Mouse (Mus musculus) forebrain, embryonic 14.5 days (tissue): ENCODE data around the gene Dapp1. TPM values are rescaled to one million over a fixed set of nuclear protein-coding genes. Genes with fewer than 3 reads are reported as not detected.
A peak's percentile ranks its signal among the peaks of the same experiment; 100 is the strongest.
"Not testable (repeated sequence)": the region's sequence is repeated elsewhere in the genome, so short reads cannot be mapped to it uniquely, and the experiment has no call there.

Experiments
- ATAC-seq: fragments of 200-750 bp; cut with Nextera tagmentation; 2 replicates; pipeline ENCODE4 v1.8.0; 2017; ENCODE audit warnings: mild to moderate bottlenecking, moderate library complexity
- DNase-seq: peaks from one replicate; pipeline ENCODE4 v3.0.0-alpha.2; 2015; ENCODE audit warnings: low spot score
- H3K27ac ChIP-seq: fragments of 300-500 bp; sonication (generic); 2 replicates; pipeline ENCODE4 v1.5.1; 2014; ENCODE audit warnings: low read depth, mild to moderate bottlenecking, control low read depth, low read length, moderate library complexity
- H3K27me3 ChIP-seq: fragments of 300-500 bp; sonication (generic); replicated peaks from 2 replicates; pipeline ENCODE4 v1.6.1; 2014; ENCODE audit warnings: low read length, control low read depth, mixed read lengths; ENCODE audit not compliant: control insufficient read depth, insufficient read depth
- H3K36me3 ChIP-seq: fragments of 300-500 bp; sonication (generic); 2 replicates; pipeline ENCODE4 v1.6.1; 2014; ENCODE audit warnings: low read length, control low read depth; ENCODE audit not compliant: control insufficient read depth, insufficient read depth
- H3K4me1 ChIP-seq: fragments of 300-500 bp; sonication (generic); 2 replicates; pipeline ENCODE4 v1.6.1; 2014; ENCODE audit warnings: antibody characterized with exemption, low read length, control low read depth; ENCODE audit not compliant: control insufficient read depth, insufficient read depth
- H3K4me2 ChIP-seq: fragments of 300-500 bp; sonication (generic); 2 replicates; pipeline ENCODE4 v1.6.1; 2014; ENCODE audit warnings: mild to moderate bottlenecking, control low read depth, low read length
- H3K4me3 ChIP-seq: fragments of 300-500 bp; sonication (generic); 2 replicates; pipeline ENCODE4 v1.5.1; 2014; ENCODE audit warnings: low read depth, low read length, control low read depth
- H3K9ac ChIP-seq: fragments of 300-500 bp; sonication (generic); 2 replicates; pipeline ENCODE4 v1.6.1; 2014; ENCODE audit warnings: mild to moderate bottlenecking, low read length, control low read depth, moderate library complexity
- H3K9me3 ChIP-seq: fragments of 300-500 bp; sonication (generic); replicated peaks from 2 replicates; pipeline ENCODE4 v1.6.1; 2016; ENCODE audit warnings: low read length, control low read depth, mixed read lengths; ENCODE audit not compliant: control insufficient read depth
- WGBS: fragments of 180-500 bp; shearing (Covaris S2); extraction: QIAGEN DNeasy Blood & Tissue Kit; methylation state at CpG from one replicate; pipeline ENCODE4 v1.1.7; 2014; 5-methylcytosine and 5-hydroxymethylcytosine counted together
- polyA plus RNA-seq: library from polyadenylated mRNA; unstranded; fragments of >200 nt; fragmentation: Nextera tagmentation; extraction: Ambion mirVana; gene quantifications from 2 replicates; pipeline ENCODE4 v1.2.1, GENCODE M21; 2014

The Dapp1 gene
- polyA plus RNA-seq, 1 experiment from 2014 or later: 2.4 TPM

DNA sequence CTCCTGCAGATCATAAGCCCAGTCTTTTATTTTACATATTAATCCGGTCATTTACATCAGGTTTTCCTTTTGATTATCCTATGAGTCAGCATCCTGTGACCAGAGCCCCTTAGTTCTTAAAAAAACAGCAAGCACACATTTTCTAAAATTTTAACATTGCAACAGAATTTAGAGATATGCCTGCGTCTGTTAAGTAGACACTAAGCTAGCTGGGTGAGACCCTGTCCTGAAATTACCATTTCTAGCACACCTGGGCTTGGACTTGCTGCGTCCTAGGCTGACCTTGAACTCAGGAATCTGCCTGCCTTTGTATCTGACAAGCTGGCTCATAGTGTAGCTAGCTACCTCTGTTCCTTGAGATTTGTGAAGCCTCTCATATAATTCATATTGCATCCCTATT is 51.4 kb downstream of the Dapp1 start:
- H3K4me2 ChIP-seq: no peak overlapping the region
- 95% methylated on average over 3 of the region's 3 CpGs for WGBS
- DNase-seq: no peak
- no peaks in the 10 kb centered on the region for H3K9me3 ChIP-seq
- ATAC-seq: no peak
- peaks cover 47% of the 10 kb centered on the region for H3K36me3 ChIP-seq
- H3K9ac ChIP-seq: no peak overlapping the region
- H3K27ac ChIP-seq: no peak overlapping the region
- H3K4me3 ChIP-seq: no peak overlapping the region
- no peaks in the 10 kb centered on the region for H3K4me1 ChIP-seq
- H3K27me3 ChIP-seq: no peaks in the 10 kb centered on the region

DNA sequence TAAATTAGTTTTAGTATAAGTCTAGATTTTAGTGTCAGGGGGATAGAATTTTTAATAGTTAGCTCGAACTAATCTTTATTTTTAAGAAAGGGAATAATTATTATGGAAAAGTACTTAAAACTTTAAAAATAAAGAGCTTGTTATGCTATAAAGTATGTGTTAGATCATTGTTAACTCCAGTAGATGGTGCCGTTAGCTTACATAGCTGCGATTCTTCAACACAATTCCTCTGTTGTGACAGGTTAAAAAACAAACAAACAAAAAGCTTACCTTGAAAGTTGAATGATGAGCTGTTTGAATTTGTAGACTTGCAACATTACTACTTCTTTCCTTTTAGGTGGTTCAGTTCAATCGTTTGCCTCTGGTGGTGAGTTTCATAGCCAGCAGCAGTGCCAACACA is 54.3 kb downstream of the Dapp1 start:
- H3K36me3 ChIP-seq: peaks cover 65% of the 10 kb centered on the region
- H3K4me3 ChIP-seq: no peak overlapping the region
- ATAC-seq (no peak), DNase-seq (no peak)
- H3K27ac ChIP-seq: no peak overlapping the region
- H3K4me2 ChIP-seq: no peak overlapping the region
- H3K9ac ChIP-seq: no peak overlapping the region
- H3K4me1 ChIP-seq: no peaks in the 10 kb centered on the region
- WGBS: 92% methylated on average over 4 of the region's 4 CpGs
- H3K9me3 ChIP-seq: no peaks in the 10 kb centered on the region
- H3K27me3 ChIP-seq: no peaks in the 10 kb centered on the region

DNA sequence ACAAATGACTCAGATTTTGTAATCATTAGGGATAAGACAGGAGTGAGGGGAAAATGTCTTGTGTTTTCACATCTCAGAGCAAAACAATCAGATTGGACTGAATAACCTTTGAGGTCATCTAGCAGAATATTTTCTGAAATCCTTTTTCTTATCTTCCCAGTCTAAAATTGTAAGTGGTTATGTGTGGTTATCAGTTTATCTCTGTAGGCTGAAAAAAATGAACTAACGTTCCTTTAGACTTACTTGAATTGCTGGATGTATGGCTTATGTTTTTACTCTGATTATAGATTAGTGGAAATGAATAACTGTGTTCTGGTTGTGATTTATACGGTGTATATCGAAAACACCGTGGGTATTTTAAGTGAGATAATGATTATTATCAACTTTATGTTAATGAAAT is 60.8 kb downstream of the Dapp1 start:
- H3K9ac ChIP-seq: no peak overlapping the region
- peaks cover 16% of the 10 kb centered on the region for H3K4me1 ChIP-seq
- no peak for ATAC-seq
- 95% methylated on average over 4 of the region's 4 CpGs for WGBS
- no peak overlapping the region for H3K4me3 ChIP-seq
- no peak overlapping the region for H3K27ac ChIP-seq
- no peak overlapping the region for H3K4me2 ChIP-seq
- H3K27me3 ChIP-seq: no peaks in the 10 kb centered on the region
- peaks cover 34% of the 10 kb centered on the region for H3K36me3 ChIP-seq
- DNase-seq: no peak
- H3K9me3 ChIP-seq: no peaks in the 10 kb centered on the region

DNA sequence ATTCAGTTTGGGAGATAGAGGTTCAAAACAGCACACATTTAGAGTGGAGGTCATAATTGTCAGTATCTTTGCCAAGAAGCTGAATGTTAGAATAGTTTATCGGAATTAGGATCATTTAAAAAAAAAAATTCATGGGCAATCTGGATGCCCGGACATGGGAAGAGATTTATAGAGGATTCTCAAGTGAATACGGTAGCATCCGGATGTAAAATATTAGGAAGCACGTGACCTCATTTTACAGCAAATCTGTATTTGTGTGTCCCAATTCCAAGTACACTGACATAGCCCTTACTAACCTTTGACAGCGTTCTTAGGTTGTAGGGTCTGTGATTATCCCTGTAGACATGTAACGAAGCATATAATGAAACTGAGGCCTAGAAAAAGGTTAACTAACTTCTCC is 61.9 kb downstream of the Dapp1 start:
- Histone ChIP-seq H3K27ac (no peak overlapping the region), H3K27me3 (no peaks in the 10 kb centered on the region), H3K9me3 (no peaks in the 10 kb centered on the region), H3K4me2 (peak overlapping the region; percentile 83), H3K36me3 (peaks cover 26% of the 10 kb centered on the region), H3K9ac (peak overlapping the region; percentile 83), H3K4me3 (peak overlapping the region; percentile 87), H3K4me1 (peaks cover 16% of the 10 kb centered on the region)
- ATAC-seq: no peak
- DNase-seq: no peak
- WGBS: 94% methylated on average over 7 of the region's 7 CpGs

DNA sequence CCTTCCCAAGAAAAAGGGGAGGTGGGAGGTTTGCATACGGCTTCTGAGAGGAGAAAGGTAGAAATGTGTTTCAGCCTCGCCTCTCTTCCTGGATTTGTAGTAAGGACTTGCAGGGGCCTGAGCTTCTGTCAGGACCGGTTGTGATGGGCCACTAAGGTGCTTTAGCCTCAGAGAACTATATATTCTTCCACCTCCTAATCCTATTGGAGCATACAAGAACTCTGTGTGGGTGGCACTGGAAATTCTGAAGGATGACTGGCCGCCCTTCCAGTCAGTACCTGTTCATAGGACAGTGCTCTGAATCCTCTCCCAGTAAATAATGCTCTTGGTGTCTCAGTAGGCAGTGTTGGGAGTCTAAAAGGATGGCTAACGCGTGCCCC is 62.4 kb downstream of the Dapp1 start:
- DNase-seq (no peak), ATAC-seq (peak; percentile 22)
- 0 out of 2 replicates have a peak overlapping the region, but pooled peaks have one; percentile 85 for H3K27ac ChIP-seq
- no peaks in the 10 kb centered on the region for H3K9me3 ChIP-seq
- H3K36me3 ChIP-seq: peaks cover 25% of the 10 kb centered on the region
- H3K27me3 ChIP-seq: no peaks in the 10 kb centered on the region
- H3K4me1 ChIP-seq: peaks cover 16% of the 10 kb centered on the region
- peak overlapping the region; percentile 83 for H3K4me2 ChIP-seq
- H3K4me3 ChIP-seq: peak overlapping the region; percentile 87
- peak overlapping the region; percentile 83 for H3K9ac ChIP-seq
- WGBS: 13% methylated on average over 6 of the region's 6 CpGs

DNA sequence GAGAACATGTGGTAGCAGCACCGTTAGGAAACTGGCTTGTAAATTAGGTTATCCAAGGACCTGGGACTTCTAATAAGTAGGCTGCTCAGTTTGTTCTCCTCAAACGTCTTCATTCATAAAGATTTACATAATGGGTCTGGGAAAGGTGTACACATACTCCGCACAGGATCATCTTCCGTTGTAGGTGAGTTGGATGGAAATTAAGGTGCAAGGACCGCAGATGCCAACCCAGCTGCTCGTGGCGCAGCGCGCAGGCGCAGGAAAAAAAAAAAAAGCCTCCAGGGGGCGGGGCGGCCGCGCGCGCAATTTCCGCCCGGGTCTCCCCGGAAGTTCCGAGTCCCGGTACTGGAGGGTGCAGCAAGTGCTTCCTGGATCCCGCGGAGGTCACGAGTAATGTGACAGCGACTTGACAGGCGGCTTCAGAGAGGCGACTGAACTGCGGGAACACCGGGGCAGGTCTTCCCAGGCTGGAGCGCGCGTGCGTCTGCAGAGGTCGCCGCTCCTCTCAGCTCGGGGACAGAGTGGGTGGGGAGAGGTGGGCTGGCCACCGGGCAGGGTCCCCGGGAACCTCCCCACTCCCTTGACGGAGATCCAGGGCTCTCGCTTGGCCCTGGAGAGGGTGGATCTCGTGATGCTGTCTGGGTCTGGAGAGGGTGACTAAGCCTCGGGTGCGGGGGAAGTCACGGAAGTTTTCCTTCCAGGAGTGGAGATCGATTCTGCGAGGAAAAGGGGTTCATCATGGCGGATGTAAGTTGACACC is 63.0 kb downstream of the Dapp1 start, which contains the start of gene Lamtor3:
Gene Lamtor3 (plus strand): TSS at position 335 of the 760 bp plus-strand sequence.
- peaks cover 19% of the 10 kb centered on the region for H3K36me3 ChIP-seq
- DNase-seq: peak; percentile 88
- WGBS: under 1% methylated on average over 39 of the region's 47 CpGs

DNA sequence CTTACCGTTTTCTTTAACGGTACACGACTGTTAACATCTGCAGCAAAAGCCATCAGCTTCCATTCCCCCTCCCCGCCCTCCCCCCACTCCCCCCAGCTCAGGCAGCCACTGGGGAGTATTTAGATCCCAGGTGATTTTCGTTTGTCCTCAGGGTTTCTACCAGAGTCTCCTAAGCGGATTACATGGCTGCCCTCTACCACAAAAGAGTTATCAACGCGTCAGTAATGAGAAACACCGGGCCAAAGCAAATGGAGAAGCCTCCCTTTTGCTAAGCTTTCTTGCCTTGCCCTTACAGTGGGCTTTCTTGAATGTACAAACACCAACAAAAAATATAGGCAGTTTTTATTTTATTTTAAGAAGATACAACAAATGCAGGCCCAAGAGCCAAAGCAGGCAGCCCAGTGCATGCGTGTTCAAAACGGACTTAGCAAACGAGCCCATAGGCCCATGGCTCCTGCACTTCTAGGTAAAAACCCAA is 63.6 kb downstream of the Dapp1 start:
- H3K27me3 ChIP-seq: no peaks in the 10 kb centered on the region
- H3K9me3 ChIP-seq: no peaks in the 10 kb centered on the region
- ATAC-seq (peak; percentile 49), DNase-seq (no peak)
- peaks cover 17% of the 10 kb centered on the region for H3K36me3 ChIP-seq
- peak overlapping the region; percentile 85 for H3K27ac ChIP-seq
- H3K4me3 ChIP-seq: peak overlapping the region; percentile 87
- peak overlapping the region; percentile 62 for H3K9ac ChIP-seq
- H3K4me1 ChIP-seq: peaks cover 16% of the 10 kb centered on the region
- peak overlapping the region; percentile 83 for H3K4me2 ChIP-seq
- 3% methylated on average over 12 of the region's 12 CpGs for WGBS

More for the DNA sequence above, 63.0 kb downstream of the Dapp1 start, which contains the start of gene Lamtor3:
- H3K4me1 ChIP-seq: peaks cover 16% of the 10 kb centered on the region
- ATAC-seq: peak; percentile 93
- H3K27ac ChIP-seq: peak within 1 kb of the TSS; percentile 85
- H3K9ac ChIP-seq: peak within 1 kb of the TSS; percentile 83
- H3K4me3 ChIP-seq: peak within 1 kb of the TSS; percentile 87
- H3K27me3 ChIP-seq: no peaks in the 10 kb centered on the region
- H3K4me2 ChIP-seq: peak within 1 kb of the TSS; percentile 83
- H3K9me3 ChIP-seq: no peaks in the 10 kb centered on the region

DNA sequence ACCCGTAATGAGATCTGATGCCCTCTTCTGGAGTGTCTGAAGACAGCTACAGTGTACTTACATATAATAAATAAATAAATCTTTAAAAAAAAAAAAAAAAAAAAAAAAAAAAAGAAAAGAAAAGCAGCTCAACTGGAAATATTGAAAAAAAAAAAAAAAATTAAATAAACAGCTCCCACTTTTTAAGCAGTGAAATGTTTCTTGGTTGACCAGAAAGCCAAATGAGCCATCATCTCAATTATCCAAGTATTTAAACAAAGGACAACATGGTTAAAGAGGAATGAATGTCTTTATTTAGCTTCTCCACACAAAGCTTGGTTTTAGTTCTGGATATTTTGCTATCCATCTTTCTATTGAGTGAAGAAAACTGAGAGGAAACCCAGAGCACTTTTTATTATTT is 66.8 kb downstream of the Dapp1 start:
- H3K27me3 ChIP-seq, DNase-seq, H3K27ac ChIP-seq, H3K4me3 ChIP-seq, ATAC-seq, H3K36me3 ChIP-seq, H3K4me2 ChIP-seq, H3K9me3 ChIP-seq, H3K9ac ChIP-seq: not testable (repeated sequence)
- H3K4me1 ChIP-seq: peaks cover 15% of the 10 kb centered on the region
- WGBS: no CpG with 5 or more reads among the region's 1 CpGs

DNA sequence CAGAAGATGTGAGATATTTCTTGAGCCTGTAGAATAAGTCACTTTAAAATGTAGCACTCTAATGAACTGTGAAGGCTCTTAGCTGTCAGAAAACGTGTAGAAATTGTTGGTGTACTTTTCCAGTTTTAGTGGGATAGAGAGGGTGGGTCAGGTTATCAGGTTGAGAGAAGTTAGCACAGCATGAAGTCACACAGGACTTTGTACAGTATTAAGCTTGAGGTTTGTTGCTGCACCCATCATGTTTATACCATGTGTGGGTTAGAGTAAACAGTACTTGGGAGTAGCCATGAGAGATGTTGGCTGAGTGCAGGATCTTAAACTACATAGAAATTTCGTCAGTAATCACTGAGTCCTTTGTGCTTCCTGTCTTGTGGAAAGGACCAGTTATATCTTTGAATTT is 68.3 kb downstream of the Dapp1 start:
- Histone ChIP-seq H3K36me3 (0 out of 2 replicates have a peak, but pooled peaks cover 5% of the 10 kb centered on the region), H3K27me3 (no peaks in the 10 kb centered on the region), H3K4me2 (no peak overlapping the region), H3K4me3 (no peak overlapping the region), H3K27ac (no peak overlapping the region), H3K4me1 (peaks cover 9% of the 10 kb centered on the region), H3K9me3 (no peaks in the 10 kb centered on the region), H3K9ac (no peak overlapping the region)
- DNase-seq (no peak), ATAC-seq (no peak)
- WGBS: 70% methylated on average over 2 of the region's 2 CpGs
